Mouse (Mus musculus) CH12.LX (cell line): Measurements from ENCODE around the gene St5.

ENCODE experiments used
- BHLHE40 ChIP-seq: IDR thresholded peaks from 2 replicates; pipeline ENCODE4 v1.6.1; 2011; ENCODE audit warnings: mild to moderate bottlenecking, low read depth, low read length, improper control_type of control experiment
- CHD1 ChIP-seq: IDR thresholded peaks from 2 replicates; pipeline ENCODE4 v1.6.1; 2012; ENCODE audit warnings: low read depth, low read length, improper control_type of control experiment, inconsistent platforms
- CHD2 ChIP-seq: IDR thresholded peaks from 2 replicates; pipeline ENCODE4 v1.6.1; 2011; ENCODE audit warnings: low read length, improper control_type of control experiment
- CTCF ChIP-seq, 2 experiments: IDR thresholded peaks in 1 of 2; conservative IDR thresholded peaks in 1 of 2; 2 replicates each; pipeline ENCODE4 v1.5.1; 2011 to 2012; ENCODE audit warnings: low read depth in 2 of 2, low read length in 2 of 2, improper control_type of control experiment in 1 of 2, inconsistent platforms in 1 of 2, mild to moderate bottlenecking in 1 of 2, moderate library complexity in 1 of 2
- EP300 ChIP-seq: IDR thresholded peaks from 2 replicates; pipeline ENCODE4 v1.6.1; 2011; ENCODE audit warnings: low read length, improper control_type of control experiment
- ETS1 ChIP-seq: conservative IDR thresholded peaks from 2 replicates; pipeline ENCODE4 v1.6.1; 2012; ENCODE audit warnings: low read depth, mild to moderate bottlenecking, inconsistent platforms, low read length, improper control_type of control experiment, moderate library complexity
- MAZ ChIP-seq: IDR thresholded peaks from 2 replicates; pipeline ENCODE4 v1.6.1; 2012; ENCODE audit warnings: low read depth, mild to moderate bottlenecking, inconsistent platforms, low read length, improper control_type of control experiment, moderate library complexity
- MYC ChIP-seq: IDR thresholded peaks from 2 replicates; pipeline ENCODE4 v1.6.1; 2011; ENCODE audit warnings: low read depth, mild to moderate bottlenecking, improper control_type of control experiment, low read length
- POLR2A ChIP-seq: IDR thresholded peaks from 2 replicates; pipeline ENCODE4 v1.6.1; 2011; ENCODE audit warnings: low read depth, mild to moderate bottlenecking, improper control_type of control experiment, low read length
- SIN3A ChIP-seq: IDR thresholded peaks from 2 replicates; pipeline ENCODE4 v1.6.1; 2012; ENCODE audit warnings: low read length, improper control_type of control experiment, inconsistent platforms
- SMC3 ChIP-seq: IDR thresholded peaks from 2 replicates; pipeline ENCODE4 v1.6.1; 2011; ENCODE audit warnings: low read depth, low read length, improper control_type of control experiment
- TCF12 ChIP-seq: IDR thresholded peaks from 2 replicates; pipeline ENCODE4 v1.6.1; 2014; ENCODE audit warnings: low read depth, mild to moderate bottlenecking, inconsistent platforms, low read length, improper control_type of control experiment

DNA sequence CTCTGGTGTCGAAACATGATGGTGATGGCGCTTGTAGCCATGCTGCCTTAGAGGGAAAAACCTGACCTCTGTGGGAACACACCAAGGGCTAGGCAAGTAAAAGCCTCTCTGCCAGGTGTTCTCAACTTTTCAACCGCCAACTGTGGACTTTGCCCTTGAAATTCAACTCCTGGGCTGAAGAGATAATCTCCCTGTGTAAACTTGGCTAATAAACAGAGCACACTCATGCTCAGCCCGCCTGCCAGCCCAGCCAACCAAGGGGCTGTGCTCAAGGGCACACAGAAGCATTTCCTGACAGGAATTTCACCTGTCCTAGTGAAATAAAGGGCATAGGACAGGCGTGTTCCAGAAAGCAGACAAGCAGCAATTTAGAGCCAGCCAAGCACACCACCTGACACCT lies 100.8 kb downstream of the St5 start:
- TF ChIP-seq MAZ (no peak), EP300 (no peak), MYC (no peak), CHD1 (no peak), SMC3 (no peak), CTCF (conservative IDR thresholded peaks at IDR 0.05 in 1 of 2, IDR thresholded peaks at IDR 0.05 in 1 of 2; ENCODE audit: low read depth in 2 of 2, low read length in 2 of 2) (no peak), CHD2 (no peak), POLR2A (no peak), SIN3A (no peak), TCF12 (no peak), BHLHE40 (no peak), ETS1 (no peak)
